Mouse (Mus musculus) heart, postnatal 0 days (tissue): ENCODE measurements at regions not wholly inside any gene's neighbourhood (a gene's known extent, or its start where the extent isn't known, plus 50 kb on each side); places are given as distances from the start of the nearest gene placed in this dataset.

Source experiments
- ATAC-seq: fragments of 200-750 bp; cut with Nextera tagmentation; 2 replicates; pipeline ENCODE4 v1.8.0; 2017; ENCODE audit warnings: low read depth, moderate number of reproducible peaks, moderate library complexity; ENCODE audit not compliant: insufficient read depth
- DNase-seq: peaks from one replicate; pipeline ENCODE4 v3.0.0-alpha.2; 2016; ENCODE audit warnings: low spot score
- H3K27ac ChIP-seq: fragments of 300-500 bp; sonication (generic); 2 replicates; pipeline ENCODE4 v1.5.1; 2014; ENCODE audit warnings: low read depth, mild to moderate bottlenecking
- H3K27me3 ChIP-seq: fragments of 300-500 bp; sonication (generic); 2 replicates; pipeline ENCODE4 v1.6.1; 2014; ENCODE audit warnings: low read length, mixed read lengths; ENCODE audit not compliant: control insufficient read depth, insufficient read depth
- H3K36me3 ChIP-seq: fragments of 300-500 bp; sonication (generic); replicated peaks from 2 replicates; pipeline ENCODE4 v1.6.1; 2014; ENCODE audit warnings: low read length, mixed read lengths; ENCODE audit not compliant: control insufficient read depth, insufficient read depth
- H3K4me1 ChIP-seq: fragments of 300-500 bp; sonication (generic); 2 replicates; pipeline ENCODE4 v1.6.1; 2014; ENCODE audit warnings: antibody characterized with exemption; ENCODE audit not compliant: control insufficient read depth, insufficient read depth
- H3K4me2 ChIP-seq: fragments of 300-500 bp; sonication (generic); 2 replicates; pipeline ENCODE4 v1.6.1; 2014; ENCODE audit warnings: low read depth, mild to moderate bottlenecking, low read length, moderate library complexity
- H3K4me3 ChIP-seq: fragments of 300-500 bp; sonication (generic); 2 replicates; pipeline ENCODE4 v1.5.1; 2014; ENCODE audit warnings: low read depth, low read length
- H3K9ac ChIP-seq: fragments of 300-500 bp; sonication (generic); replicated peaks from 2 replicates; pipeline ENCODE4 v1.6.1; 2014; ENCODE audit warnings: low read depth, low read length, mixed read lengths
- H3K9me3 ChIP-seq: fragments of 300-500 bp; sonication (generic); replicated peaks from 2 replicates; pipeline ENCODE4 v1.6.1; 2016; ENCODE audit warnings: low read length; ENCODE audit not compliant: control insufficient read depth
- CTCF ChIP-seq: IDR thresholded peaks from 2 replicates; pipeline ENCODE4 v1.5.1; 2016; ENCODE audit warnings: antibody characterized with exemption, control low read depth, low read depth
- EP300 ChIP-seq: IDR thresholded peaks from 2 replicates; pipeline ENCODE4 v1.6.1; 2016; ENCODE audit warnings: antibody characterized with exemption, low read depth
- WGBS: fragments of 180-500 bp; shearing (Covaris S2); extraction: QIAGEN DNeasy Blood & Tissue Kit; methylation state at CpG from one replicate; pipeline ENCODE4 v1.1.7; 2014; 5-methylcytosine and 5-hydroxymethylcytosine counted together

GRCm38 (mm10) chr12:50073684-50074083 is 575.2 kb downstream of the Prkd1 start:
- TF ChIP-seq EP300 (no peak), CTCF (no peak)
- H3K4me2 ChIP-seq = no peak overlapping the region
- DNase-seq = no peak
- no peaks in the 10 kb centered on the region for H3K27me3 ChIP-seq
- no peak overlapping the region for H3K27ac ChIP-seq
- no peak overlapping the region for H3K9ac ChIP-seq
- no peaks in the 10 kb centered on the region for H3K9me3 ChIP-seq
- no peaks in the 10 kb centered on the region for H3K36me3 ChIP-seq
- WGBS = 35% methylated on average over 2 of the region's 2 CpGs
- no peak overlapping the region for H3K4me3 ChIP-seq
- H3K4me1 ChIP-seq = no peaks in the 10 kb centered on the region
- ATAC-seq = no peak

GRCm38 (mm10) chr12:50081157-50081556 is 567.7 kb downstream of the Prkd1 start:
- H3K4me2 ChIP-seq = no peak overlapping the region
- no peak overlapping the region for H3K4me3 ChIP-seq
- H3K27me3 ChIP-seq = no peaks in the 10 kb centered on the region
- no peak overlapping the region for H3K27ac ChIP-seq
- TF ChIP-seq CTCF = no peak
- ATAC-seq (no peak), DNase-seq (no peak)
- no peaks in the 10 kb centered on the region for H3K4me1 ChIP-seq
- H3K36me3 ChIP-seq = no peaks in the 10 kb centered on the region
- H3K9me3 ChIP-seq = no peaks in the 10 kb centered on the region
- 82% methylated on average over 9 of the region's 9 CpGs for WGBS
- H3K9ac ChIP-seq = no peak overlapping the region

GRCm38 (mm10) chr12:50081571-50081970 is 567.3 kb downstream of the Prkd1 start:
- no peaks in the 10 kb centered on the region for H3K4me1 ChIP-seq
- ATAC-seq (no peak), DNase-seq (no peak)
- no peaks in the 10 kb centered on the region for H3K36me3 ChIP-seq
- TF ChIP-seq CTCF = no peak
- WGBS = 57% methylated on average over 1 of the region's 1 CpGs
- H3K27me3 ChIP-seq = no peaks in the 10 kb centered on the region
- no peak overlapping the region for H3K27ac ChIP-seq
- no peak overlapping the region for H3K4me2 ChIP-seq
- no peaks in the 10 kb centered on the region for H3K9me3 ChIP-seq
- H3K9ac ChIP-seq = no peak overlapping the region
- H3K4me3 ChIP-seq = no peak overlapping the region

GRCm38 (mm10) chr12:50084517-50084916 is 564.4 kb downstream of the Prkd1 start:
- TF ChIP-seq EP300 (no peak), CTCF (no peak)
- Histone ChIP-seq H3K36me3 (no peaks in the 10 kb centered on the region), H3K4me3 (no peak overlapping the region), H3K27ac (no peak overlapping the region), H3K4me2 (no peak overlapping the region), H3K27me3 (no peaks in the 10 kb centered on the region), H3K9ac (no peak overlapping the region), H3K4me1 (no peaks in the 10 kb centered on the region), H3K9me3 (no peaks in the 10 kb centered on the region)
- ATAC-seq (no peak), DNase-seq (no peak)
- WGBS = 63% methylated on average over 3 of the region's 3 CpGs

GRCm38 (mm10) chr12:50111246-50112044 is 537.5 kb downstream of the Prkd1 start:
- no peak for ATAC-seq
- 73% methylated on average over 9 of the region's 9 CpGs for WGBS
- no peak overlapping the region for H3K4me3 ChIP-seq
- no peaks in the 10 kb centered on the region for H3K9me3 ChIP-seq
- H3K4me1 ChIP-seq = no peaks in the 10 kb centered on the region
- no peak overlapping the region for H3K4me2 ChIP-seq
- no peaks in the 10 kb centered on the region for H3K36me3 ChIP-seq
- TF ChIP-seq CTCF (no peak), EP300 (no peak)
- DNase-seq = no peak
- no peak overlapping the region for H3K27ac ChIP-seq
- no peaks in the 10 kb centered on the region for H3K27me3 ChIP-seq
- no peak overlapping the region for H3K9ac ChIP-seq

- Histone ChIP-seq H3K36me3 (no peaks in the 10 kb centered on the region), H3K9me3 (no peaks in the 10 kb centered on the region), H3K27ac (no peak overlapping the region), H3K9ac (no peak overlapping the region), H3K4me1 (no peaks in the 10 kb centered on the region), H3K27me3 (no peaks in the 10 kb centered on the region), H3K4me3 (no peak overlapping the region), H3K4me2 (no peak overlapping the region)
- TF ChIP-seq CTCF (no peak), EP300 (no peak)
- ATAC-seq = no peak
- no peak for DNase-seq
- 78% methylated on average over 7 of the region's 7 CpGs for WGBS
Observed at GRCm38 (mm10) chr12:50112081-50112491, 536.8 kb downstream of the Prkd1 start.
